Mouse (Mus musculus) cerebellum, postnatal 10 days (tissue): Measurements from ENCODE around the gene Pga5.

ENCODE experiments used
- DNase-seq, 2 experiments: peaks; one replicate each; pipeline ENCODE4 v3.0.0; 2021; ENCODE audit warnings: mixed read lengths in 2 of 2

The Pga5 gene

GRCm38 (mm10) chr19:10677915-10678771 lies at the start of gene Pga5:
Gene Pga5 (minus strand): TSS chr19:10678071.
- peak; percentile 97 to 99 for DNase-seq

- peak in 1 of 2 experiments; percentile 51 for DNase-seq
These were observed 46.9 kb upstream of the Pga5 start for GRCm38 (mm10) chr19:10724629-10725363.

DNA sequence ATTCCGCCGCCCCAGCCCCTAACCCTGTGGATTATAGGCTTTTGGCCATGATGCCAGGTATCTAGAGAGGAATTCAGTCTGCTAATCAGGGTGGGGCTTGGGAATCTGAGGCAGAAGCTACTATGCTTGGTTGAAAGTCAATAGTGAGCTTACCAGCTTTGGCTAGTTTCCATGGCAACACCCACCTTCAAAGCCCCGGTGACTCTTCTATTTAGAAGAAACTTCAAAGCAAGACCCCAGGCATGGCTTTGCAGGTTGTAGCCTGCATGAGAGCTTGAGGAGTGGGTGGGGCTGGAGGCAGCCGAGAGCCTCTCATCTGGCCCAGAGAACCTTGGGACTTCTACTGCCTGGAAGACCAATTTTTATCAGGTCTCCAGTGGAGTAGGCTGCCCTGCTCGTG lies 45.8 kb upstream of the Pga5 start:
- no peak for DNase-seq

DNA sequence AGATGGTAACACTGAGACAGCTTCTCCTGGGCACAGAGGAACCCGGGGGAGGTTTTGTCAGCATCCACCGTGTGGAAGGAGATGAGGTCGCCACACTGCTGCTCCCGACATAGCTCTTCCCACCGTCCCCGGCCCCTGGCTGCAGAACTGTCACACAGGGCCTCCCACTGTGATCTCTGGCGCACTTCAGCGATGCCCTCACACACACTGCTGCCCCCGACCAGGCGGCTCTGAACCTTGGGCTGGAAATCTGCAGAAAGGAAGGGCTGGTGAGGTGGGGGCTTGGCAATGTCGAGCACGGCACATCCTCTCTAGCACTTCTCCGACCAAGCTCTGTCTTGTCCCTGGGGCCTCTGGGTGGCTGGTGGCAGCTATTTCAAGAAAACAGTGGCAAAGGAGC lies 45.2 kb upstream of the Pga5 start:
- peak; percentile 56 to 68 for DNase-seq

GRCm38 (mm10) chr19:10721064-10721463 lies 43.2 kb upstream of the Pga5 start:
- no peak for DNase-seq

DNA sequence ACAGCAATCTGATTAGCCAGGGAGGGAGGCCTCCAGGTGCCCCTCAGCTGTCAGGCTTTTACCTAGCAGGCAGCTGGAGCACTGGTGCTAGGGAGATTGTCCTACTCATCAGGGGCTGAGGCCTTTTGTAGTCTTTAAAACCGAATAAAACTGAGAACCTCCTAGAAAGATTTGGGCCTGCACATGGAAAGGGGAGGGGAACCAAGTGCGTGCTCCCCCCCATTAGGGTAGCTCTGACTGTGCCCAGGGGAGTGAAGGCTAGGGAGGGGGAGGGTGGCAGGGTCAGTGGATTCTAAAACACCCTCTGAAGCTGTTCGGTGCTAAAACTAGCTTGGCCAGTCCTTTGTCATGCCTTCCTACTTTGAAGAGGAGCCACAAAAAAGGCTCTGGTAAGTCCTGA lies 42.7 kb upstream of the Pga5 start:
- DNase-seq: no peak

DNA sequence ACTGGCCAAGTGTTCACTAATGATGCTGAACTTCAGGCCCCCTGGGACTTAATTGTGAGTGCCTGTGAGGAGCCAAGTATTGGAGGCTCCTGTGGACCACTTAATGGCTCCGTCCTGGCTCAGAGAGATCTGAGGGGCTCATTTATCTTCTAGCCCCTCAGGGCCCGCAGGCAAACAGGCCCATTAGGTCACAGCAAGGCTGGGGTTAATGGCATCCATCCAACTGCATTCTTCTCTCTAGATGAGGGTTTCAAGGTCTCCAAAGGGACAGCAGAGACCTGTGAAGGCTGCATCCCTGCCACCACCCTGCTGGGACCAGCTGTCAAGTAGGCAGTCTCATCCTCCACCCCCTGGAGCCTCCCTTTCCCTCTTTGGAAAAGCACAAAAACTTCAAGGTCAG lies 41.9 kb upstream of the Pga5 start:
- peak; percentile 80 to 85 for DNase-seq

- DNase-seq: peak; percentile 70 to 72
These were observed 40.4 kb upstream of the Pga5 start for GRCm38 (mm10) chr19:10718251-10718775.

- peak in 1 of 2 experiments; percentile 56 for DNase-seq
These were observed 37.6 kb upstream of the Pga5 start for GRCm38 (mm10) chr19:10715476-10715875.

GRCm38 (mm10) chr19:10714682-10715475 lies 37.0 kb upstream of the Pga5 start:
- DNase-seq: peak; percentile 95 to 96

DNA sequence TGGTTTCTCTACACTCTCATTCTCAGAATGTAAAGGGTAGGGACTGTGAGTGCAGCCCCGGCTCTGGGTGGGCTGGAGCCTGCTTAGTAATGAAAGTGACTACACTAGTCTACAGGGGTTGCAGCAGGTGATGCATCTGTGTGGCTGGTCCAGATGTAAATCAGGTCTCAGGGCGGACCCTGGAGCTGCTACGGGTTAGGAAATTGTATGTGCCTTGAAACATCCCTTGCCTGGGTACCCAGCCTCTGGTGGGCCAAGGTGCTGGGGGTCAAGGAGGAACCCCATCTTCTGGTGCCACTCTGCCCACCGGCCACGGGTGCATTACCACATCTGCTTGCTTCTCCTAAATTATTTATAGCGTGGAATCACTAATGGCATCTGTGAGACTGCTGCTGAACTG lies 36.3 kb upstream of the Pga5 start:
- DNase-seq: no peak

GRCm38 (mm10) chr19:10713551-10713950 lies 35.7 kb upstream of the Pga5 start:
- no peak for DNase-seq

GRCm38 (mm10) chr19:10712646-10713045 lies 34.8 kb upstream of the Pga5 start:
- no peak for DNase-seq

- DNase-seq: no peak
These were observed 34.3 kb upstream of the Pga5 start for GRCm38 (mm10) chr19:10712194-10712593.

DNA sequence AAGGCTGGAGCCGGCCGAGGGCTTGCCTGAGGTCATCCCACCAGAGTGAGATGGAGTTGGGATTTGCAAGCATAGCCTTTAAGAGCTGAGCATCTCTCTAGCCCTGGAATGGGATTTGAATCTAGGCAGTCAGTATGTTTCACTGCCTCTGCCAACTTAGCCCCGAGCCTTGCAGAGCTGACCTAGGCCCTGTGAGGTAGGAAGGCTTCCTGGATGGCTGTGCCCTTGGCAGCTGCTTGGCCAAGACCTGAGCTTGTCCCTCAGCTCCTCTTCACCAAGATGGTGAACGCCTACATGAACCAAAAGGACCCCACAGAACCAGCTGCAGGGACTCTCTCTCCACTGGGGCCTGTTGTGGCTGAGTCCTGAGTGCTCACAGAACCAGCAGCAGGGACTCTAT lies 32.9 kb upstream of the Pga5 start:
- peak; percentile 27 to 47 for DNase-seq

DNA sequence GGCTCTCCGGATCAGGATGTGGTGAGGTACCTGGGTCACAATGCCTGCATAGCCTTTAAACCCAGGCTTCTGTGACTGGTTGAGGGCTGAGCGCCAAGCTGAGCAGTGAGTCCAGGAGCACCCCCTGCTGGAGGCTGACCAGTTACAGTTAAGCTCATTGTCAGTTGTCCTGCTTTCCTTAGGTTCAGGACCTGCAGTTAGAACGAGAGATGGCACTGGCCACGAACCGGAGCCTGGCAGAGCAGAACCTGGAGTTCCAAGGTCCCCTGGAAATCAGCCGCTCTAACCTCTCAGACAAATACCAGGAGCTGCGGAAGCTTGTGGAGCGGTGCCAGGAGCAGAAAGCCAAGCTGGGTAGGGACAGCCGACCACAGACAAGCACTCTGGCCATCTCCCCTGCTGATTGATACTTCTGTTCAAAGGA lies 32.2 kb upstream of the Pga5 start:
- DNase-seq: peak; percentile 91 to 95

- peak; percentile 100 for DNase-seq
These were observed 31.7 kb upstream of the Pga5 start for GRCm38 (mm10) chr19:10709360-10710087.

- no peak for DNase-seq
These were observed 31.0 kb upstream of the Pga5 start for GRCm38 (mm10) chr19:10708900-10709299.

DNA sequence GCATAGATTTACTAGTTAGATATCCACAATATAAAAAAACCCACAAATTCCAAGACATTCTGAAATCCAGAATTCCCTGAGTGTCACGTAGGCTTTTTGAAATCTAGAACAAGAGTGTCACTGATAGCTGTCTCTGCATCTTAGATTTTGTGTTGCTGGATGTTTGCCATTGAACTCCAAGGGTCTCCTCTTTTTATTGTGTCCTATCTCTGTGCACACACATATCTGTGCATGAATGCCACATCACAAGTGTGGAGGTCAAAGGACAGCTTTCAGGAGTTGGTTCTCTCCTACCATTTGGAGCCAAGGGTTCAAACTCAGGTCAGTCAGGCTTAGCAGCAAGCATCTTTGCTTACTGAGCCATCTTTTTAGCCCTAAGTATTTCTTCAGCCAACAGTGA lies 30.0 kb upstream of the Pga5 start:
- no peak for DNase-seq

GRCm38 (mm10) chr19:10707087-10707875 lies 29.4 kb upstream of the Pga5 start:
- no peak for DNase-seq

GRCm38 (mm10) chr19:10703470-10703869 lies 25.6 kb upstream of the Pga5 start:
- DNase-seq: peak; percentile 69 to 79
